Mouse (Mus musculus): ENCODE results near the gene Cdc42bpa.

The Cdc42bpa gene

GRCm38 (mm10) chr1:180162986-180163385 lies 202.7 kb downstream of the Cdc42bpa start:
- no peak for DNase-seq (ENCODE audit: low read depth, low spot score)

GRCm38 (mm10) chr1:180166533-180166932 lies 206.3 kb downstream of the Cdc42bpa start:
- no peak for DNase-seq (ENCODE audit: low read depth, low spot score)

GRCm38 (mm10) chr1:180168294-180168693 lies 208.0 kb downstream of the Cdc42bpa start:
- DNase-seq (ENCODE audit: low read depth, low spot score), result no peak

GRCm38 (mm10) chr1:180169161-180169560 lies 208.9 kb downstream of the Cdc42bpa start:
- DNase-seq (ENCODE audit: low read depth, low spot score), result no peak

GRCm38 (mm10) chr1:180170071-180170470 lies 209.8 kb downstream of the Cdc42bpa start:
- DNase-seq (ENCODE audit: low read depth, low spot score), result no peak

GRCm38 (mm10) chr1:180171883-180172282 lies 211.6 kb downstream of the Cdc42bpa start:
- DNase-seq (ENCODE audit: low read depth, low spot score), result no peak

GRCm38 (mm10) chr1:180172600-180172999 lies 212.3 kb downstream of the Cdc42bpa start:
- DNase-seq (ENCODE audit: low read depth, low spot score), result no peak

GRCm38 (mm10) chr1:180173017-180173416 lies 212.7 kb downstream of the Cdc42bpa start:
- no peak for DNase-seq (ENCODE audit: low read depth, low spot score)

- no peak for DNase-seq (ENCODE audit: low read depth, low spot score)
Observed at GRCm38 (mm10) chr1:180174718-180175117, 214.4 kb downstream of the Cdc42bpa start.

- DNase-seq (ENCODE audit: low read depth, low spot score), result peak; percentile 63
Observed at GRCm38 (mm10) chr1:180175167-180175566, 214.9 kb downstream of the Cdc42bpa start.

- DNase-seq (ENCODE audit: low read depth, low spot score), result no peak
Observed at GRCm38 (mm10) chr1:180175635-180176034, 215.4 kb downstream of the Cdc42bpa start.

GRCm38 (mm10) chr1:180176784-180177183 lies 216.5 kb downstream of the Cdc42bpa start:
- no peak for DNase-seq (ENCODE audit: low read depth, low spot score)

GRCm38 (mm10) chr1:180178340-180178739 lies 218.1 kb downstream of the Cdc42bpa start:
- DNase-seq (ENCODE audit: low read depth, low spot score), result no peak

GRCm38 (mm10) chr1:180179100-180179499 lies 218.8 kb downstream of the Cdc42bpa start:
- DNase-seq (ENCODE audit: low read depth, low spot score), result no peak

GRCm38 (mm10) chr1:180179840-180180239 lies 219.6 kb downstream of the Cdc42bpa start:
- no peak for DNase-seq (ENCODE audit: low read depth, low spot score)

- DNase-seq (ENCODE audit: low read depth, low spot score), result no peak
Observed at GRCm38 (mm10) chr1:180181304-180181965, 221.2 kb downstream of the Cdc42bpa start.

- no peak for DNase-seq (ENCODE audit: low read depth, low spot score)
Observed at GRCm38 (mm10) chr1:180181966-180182319, 221.7 kb downstream of the Cdc42bpa start.

- no peak for DNase-seq (ENCODE audit: low read depth, low spot score)
Observed at GRCm38 (mm10) chr1:180182731-180183130, 222.5 kb downstream of the Cdc42bpa start.

GRCm38 (mm10) chr1:180183525-180184159 lies 223.4 kb downstream of the Cdc42bpa start:
- no peak for DNase-seq (ENCODE audit: low read depth, low spot score)

- DNase-seq (ENCODE audit: low read depth, low spot score), result no peak
Observed at GRCm38 (mm10) chr1:180184768-180185167, 224.5 kb downstream of the Cdc42bpa start.

- no peak for DNase-seq (ENCODE audit: low read depth, low spot score)
Observed at GRCm38 (mm10) chr1:180185877-180186276, 225.6 kb downstream of the Cdc42bpa start.

- no peak for DNase-seq (ENCODE audit: low read depth, low spot score)
Observed at GRCm38 (mm10) chr1:180186371-180186770, 226.1 kb downstream of the Cdc42bpa start.

- no peak for DNase-seq (ENCODE audit: low read depth, low spot score)
Observed at GRCm38 (mm10) chr1:180188951-180189350, 228.7 kb downstream of the Cdc42bpa start.
